Mouse (Mus musculus): Measurements from ENCODE around the gene Smarcd2. TPM values are rescaled to one million over a fixed set of nuclear protein-coding genes. Genes with fewer than 3 reads are reported as not detected.

Gene Smarcd2
- total RNA-seq, 2 experiments from 2014 or later: 13.8 to 14.1 TPM

DNA sequence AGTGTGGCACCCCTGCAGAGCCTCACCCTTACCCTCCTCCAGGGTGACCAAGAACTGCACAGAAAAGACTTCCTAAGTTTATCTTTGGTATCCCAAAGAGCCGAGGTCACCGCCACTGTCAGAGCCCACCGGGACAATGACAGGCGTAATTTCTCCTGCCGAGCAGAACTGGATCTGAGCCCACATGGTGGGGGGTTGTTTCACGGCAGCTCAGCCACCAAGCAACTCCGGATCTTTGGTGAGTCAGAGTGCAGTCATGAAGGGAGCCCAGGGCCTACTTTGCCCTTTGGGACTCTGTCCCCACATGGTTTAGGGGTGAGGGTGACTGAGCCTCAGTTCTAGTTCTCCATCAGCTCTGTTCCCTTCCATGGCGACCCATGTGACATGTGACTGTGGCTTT is 11.4 kb upstream of the Smarcd2 start:
- DNase-seq (ENCODE audit: extremely low spot score in 1 of 2, low spot score in 2 of 2): no peak
- intact Hi-C loops (cut with DNase I): no loop called here

DNA sequence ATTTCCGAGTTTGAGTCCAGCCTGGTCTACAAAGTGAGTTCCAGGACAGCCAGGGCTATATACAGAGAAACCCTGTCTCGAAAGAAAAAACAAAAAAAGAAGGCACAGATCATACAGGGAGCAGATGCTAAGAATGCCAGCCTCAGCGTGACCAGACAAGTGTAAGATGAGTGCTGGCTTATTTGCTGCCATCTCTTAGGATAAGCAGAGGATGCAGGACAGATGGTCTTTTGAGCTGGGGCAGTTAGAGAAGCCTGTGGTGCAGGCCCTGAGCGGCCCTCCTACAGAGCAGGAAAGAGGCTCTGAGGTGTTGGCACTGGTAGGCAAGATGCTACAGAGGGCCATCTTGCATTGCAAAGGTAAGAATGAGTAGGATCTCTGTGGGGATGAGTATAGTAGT is 10.6 kb upstream of the Smarcd2 start:
- DNase-seq (ENCODE audit: extremely low spot score in 1 of 2, low spot score in 2 of 2): no peak
- intact Hi-C loops (cut with DNase I): no loop called here

DNA sequence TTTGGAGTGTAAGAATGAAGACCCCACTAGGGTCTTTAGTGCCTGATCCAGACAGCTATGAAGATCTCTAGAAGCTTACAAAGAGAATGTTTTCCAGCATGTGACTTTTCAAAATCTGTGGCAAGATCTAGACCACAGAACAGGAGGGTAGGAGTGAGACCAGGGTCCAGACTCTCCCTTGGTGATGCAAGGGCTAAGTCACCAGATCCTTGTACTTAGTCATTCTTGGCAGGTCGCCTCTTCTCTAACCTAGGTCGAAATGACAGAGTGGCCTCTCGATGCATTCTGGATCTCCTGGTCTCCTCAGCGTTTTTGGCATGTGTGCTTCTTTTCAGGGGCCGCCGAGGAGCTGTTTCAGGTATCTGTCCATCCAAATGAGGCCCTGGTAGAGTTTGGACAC is 9.7 kb upstream of the Smarcd2 start:
- intact Hi-C loops (cut with DNase I): no loop called here
- no peak for DNase-seq (ENCODE audit: extremely low spot score in 1 of 2, low spot score in 2 of 2)

DNA sequence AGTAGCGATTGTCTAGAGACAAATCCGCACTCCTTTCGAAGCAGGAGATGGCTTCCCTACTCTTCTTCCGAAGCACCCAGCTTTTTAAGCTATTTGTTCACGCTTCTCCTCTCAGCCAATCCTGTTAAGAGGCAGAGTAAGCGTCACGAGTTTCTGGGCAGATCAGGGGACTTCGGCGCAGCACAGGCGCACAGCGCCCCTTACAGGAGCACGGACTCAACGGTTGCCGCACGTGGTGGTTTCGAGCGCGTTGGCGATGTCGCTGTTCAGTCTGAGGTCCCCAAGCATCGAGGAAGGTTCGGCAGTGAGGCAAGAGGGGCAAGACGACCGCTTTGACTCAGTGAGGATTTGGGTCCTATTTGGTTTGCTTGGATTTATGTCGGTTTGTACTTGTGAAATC is 3.7 kb upstream of the Smarcd2 start, which contains the start of gene Tcam1:
Tcam1 (plus strand) TSS at position 219 of the 400 bp plus-strand sequence.
- DNase-seq (ENCODE audit: extremely low spot score in 1 of 2, low spot score in 2 of 2): peak; percentile 90 to 92
- intact Hi-C loops (cut with DNase I): loop anchor here (5.0 kb wide), 1 partner anchor 46 kb away; no protein-coding TSS in a partner anchor

DNA sequence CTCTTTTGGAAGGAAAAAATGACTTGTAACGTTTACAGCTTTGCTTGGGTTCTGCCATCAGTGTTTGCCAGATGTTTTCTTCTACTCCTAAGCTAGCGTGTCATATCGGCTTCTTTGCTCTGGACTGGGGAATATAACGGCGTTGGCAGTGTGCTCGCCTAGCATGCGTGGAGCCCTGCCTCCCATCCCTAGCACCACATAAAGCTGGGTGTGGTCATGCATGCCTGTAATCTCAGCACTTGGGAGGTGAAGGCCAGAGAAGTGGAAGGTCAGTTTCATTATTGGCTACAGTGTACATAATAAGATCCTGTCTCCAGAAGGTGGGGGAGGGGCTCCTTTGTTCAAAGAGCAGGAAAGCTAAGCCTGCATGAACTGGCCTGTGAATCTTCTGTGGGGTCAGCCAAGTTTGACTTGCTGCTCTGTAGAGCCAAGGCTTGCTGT is 2.2 kb upstream of the Smarcd2 start:
- intact Hi-C loops (cut with DNase I): loop anchor here (5.0 kb wide), 1 partner anchor 47 kb away; no protein-coding TSS in a partner anchor
- DNase-seq (ENCODE audit: extremely low spot score in 1 of 2, low spot score in 2 of 2): peak in 1 of 2 experiments; percentile 74

DNA sequence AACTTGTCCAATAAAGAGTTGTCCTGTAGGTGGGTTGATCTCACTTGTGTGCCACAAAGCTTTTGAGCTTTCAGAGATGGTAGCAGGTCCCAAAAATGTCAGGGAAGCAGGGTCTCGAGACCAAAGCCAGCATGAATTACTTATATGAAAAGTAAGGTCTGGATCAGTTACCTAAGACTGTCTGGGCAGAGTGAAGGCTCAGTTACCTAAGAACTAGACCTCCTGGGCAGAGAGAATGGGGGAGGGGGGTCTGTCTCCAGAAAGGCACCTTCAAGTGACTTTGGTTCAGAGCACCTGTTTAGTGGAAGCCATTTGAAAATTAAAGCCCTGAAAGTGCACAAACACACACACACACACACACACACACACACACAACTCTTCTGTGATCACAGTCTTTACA is 1.6 kb upstream of the Smarcd2 start:
- intact Hi-C loops (cut with DNase I): no loop called here
- no peak for DNase-seq (ENCODE audit: extremely low spot score in 1 of 2, low spot score in 2 of 2)

DNA sequence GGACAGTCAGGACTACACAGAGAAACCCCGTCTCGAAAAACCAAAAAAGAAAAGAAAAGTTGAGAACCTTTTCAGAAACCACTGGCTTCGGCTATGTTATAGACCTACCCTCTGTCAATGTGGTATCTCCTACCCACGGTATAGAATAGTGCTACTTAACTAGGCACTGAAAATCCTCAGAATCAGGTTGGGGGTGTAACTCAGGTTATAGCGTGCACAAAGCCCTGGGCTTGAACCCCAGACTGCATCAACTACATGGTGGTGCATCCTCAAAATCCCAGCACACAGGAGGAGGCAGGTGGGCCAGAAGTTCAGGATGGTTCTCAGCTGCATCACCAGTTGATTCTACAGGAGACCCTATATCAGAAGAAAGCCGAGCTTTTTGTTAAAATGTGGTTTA is 1.0 kb upstream of the Smarcd2 start:
- intact Hi-C loops (cut with DNase I): no loop called here
- no peak for DNase-seq (ENCODE audit: extremely low spot score in 1 of 2, low spot score in 2 of 2)

DNA sequence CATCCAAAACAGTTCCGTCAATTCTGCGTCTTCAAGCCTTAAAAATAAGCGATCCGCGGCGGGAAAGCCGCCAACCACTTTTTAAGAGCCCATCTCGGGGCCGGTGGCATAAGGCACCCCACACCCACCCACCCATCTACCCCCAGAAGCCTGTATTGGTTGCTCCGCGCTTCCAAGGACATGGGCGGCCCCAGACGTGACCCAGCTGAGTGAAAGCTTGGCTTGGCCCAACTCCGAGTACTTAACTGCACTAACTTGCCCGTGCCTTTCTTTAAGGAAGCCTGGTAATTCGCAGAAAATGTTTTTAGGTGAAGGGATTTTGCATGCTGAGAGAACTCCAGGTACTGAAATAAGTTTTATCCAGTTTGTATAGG is 526 bp upstream of the Smarcd2 start:
- intact Hi-C loops (cut with DNase I): no loop called here
- no peak for DNase-seq (ENCODE audit: extremely low spot score in 1 of 2, low spot score in 2 of 2)

DNA sequence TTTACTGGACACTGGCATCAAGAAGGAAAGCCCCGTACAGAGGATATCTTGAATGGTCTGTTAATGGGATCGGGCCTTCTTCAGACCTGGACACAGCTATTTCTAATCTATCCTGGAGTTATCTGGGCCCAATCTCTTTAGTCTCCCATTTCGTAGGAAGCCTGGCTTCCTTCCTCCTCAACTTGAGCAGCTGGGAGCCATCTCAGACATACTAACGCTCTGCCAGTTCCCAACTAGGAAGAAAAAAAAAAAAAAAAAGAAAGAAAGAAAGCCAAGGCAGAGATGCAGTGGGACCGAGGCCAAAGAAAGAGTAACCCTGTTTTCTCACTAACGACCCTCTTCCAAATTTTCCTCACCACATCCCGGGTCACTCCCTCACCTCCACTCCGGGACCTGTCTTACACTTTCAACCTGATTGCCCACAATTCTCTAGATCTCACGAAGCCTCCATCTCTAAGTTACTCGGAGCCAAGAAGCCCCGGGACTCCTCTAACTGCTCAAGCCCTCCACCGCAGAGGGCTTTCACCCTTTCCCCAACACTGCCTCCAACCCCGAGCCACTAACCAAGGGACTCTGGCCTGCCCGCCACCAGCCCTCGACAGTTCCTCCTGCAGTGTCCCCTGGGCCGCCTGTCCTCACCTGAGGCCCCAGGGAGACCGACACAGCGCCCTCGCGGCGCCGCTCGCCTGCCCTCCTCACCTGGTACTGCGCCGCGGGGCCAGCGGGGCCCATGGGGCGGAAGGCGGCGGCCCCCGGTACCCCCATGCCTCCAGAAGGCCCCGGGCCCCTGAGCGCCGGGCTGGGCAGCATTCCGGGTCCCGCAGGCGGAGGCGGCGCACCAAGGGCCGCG is 753 bp downstream of the Smarcd2 start:
- DNase-seq (ENCODE audit: extremely low spot score in 1 of 2, low spot score in 2 of 2): peak in 1 of 2 experiments; percentile 63
- intact Hi-C loops (cut with DNase I): no loop called here

DNA sequence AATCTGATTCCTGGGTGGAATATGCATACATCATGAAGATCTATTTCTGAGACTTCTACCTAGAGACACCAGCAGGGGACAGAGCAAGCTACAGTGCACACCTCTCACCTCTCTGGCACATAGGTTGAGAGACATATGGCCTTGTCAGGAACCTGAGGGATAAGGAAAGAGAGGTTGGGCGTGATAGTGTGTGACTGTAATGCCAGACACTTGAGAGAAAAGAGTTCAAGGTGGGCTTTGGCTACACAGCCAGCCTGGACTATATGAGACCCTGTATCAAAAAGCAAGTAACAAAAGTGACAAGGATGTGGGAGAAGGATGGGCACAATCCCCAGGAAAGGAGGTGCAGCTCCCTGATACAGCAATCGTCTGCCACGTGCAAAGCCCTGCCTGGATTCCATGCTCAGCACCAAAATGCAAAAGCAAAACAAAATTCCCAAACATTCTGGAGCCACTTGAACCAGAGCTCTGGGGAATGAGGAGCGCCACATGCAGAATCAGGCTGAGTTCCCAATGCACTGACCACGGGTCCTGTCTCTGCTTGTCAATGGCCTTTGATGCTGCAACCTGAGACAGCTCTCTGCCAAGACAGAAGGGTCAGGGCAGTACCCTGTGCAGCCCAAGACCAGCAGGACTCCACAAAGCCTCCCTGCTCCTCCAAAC is 1.5 kb downstream of the Smarcd2 start:
- peak in 1 of 2 experiments; percentile 21 for DNase-seq (ENCODE audit: extremely low spot score in 1 of 2, low spot score in 2 of 2)
- intact Hi-C loops (cut with DNase I): no loop called here

DNA sequence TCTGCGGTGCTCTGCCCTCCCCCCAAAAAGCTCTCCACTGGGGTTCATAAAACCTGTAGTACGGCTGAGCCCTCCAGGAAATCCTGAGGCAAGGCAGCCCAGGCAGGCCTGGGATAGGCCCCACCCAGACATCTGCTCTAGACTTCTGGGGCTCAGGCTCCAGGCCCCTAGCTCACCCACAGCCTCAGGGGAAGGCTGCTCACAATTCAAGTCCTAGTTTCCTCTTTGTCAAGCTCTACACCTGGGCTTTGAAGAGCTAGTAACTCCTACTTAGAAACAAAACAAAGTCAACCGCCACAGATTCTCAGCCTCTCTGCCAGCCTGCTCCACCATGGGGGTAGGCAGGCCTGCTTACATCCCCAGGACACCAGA is 3.7 kb downstream of the Smarcd2 start:
- intact Hi-C loops (cut with DNase I): no loop called here
- peak in 1 of 2 experiments; percentile 33 for DNase-seq (ENCODE audit: extremely low spot score in 1 of 2, low spot score in 2 of 2)

DNA sequence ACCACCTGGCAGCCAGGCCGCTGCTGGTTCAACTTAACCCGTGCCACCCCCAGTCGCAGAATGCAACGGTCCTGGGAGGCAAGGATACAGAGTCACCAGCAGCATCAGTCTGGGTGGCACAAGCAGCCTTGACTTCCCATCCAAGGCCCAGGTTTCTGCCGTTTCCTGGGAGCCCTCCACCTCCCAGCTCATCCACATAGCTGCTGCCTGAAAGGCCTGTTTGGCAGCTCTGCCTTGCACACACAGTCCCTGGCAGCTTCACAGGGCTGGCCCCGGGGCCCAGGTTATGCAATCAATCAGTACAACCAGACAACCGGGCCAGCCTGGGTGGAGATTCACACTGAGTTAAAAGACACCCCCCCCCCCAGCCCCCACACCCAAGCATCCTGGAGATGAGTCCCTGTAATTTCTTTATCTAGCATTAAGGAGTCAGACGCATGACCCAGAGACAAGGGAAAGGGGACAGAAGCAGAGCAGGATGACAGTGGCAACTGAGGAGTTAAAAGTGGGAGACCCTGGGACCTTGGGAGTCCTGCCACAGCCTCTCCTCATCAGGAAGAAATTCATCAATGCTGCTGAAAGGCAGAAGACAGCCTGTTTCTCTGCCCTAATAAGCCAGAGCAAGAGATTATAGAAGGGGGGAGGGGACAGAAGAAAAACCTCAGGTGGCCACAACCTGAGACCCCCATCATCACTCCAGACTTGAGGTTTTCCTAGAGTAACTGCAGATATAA is 4.3 kb downstream of the Smarcd2 start:
- DNase-seq (ENCODE audit: extremely low spot score in 1 of 2, low spot score in 2 of 2): peak in 1 of 2 experiments; percentile 60
- intact Hi-C loops (cut with DNase I): no loop called here

DNA sequence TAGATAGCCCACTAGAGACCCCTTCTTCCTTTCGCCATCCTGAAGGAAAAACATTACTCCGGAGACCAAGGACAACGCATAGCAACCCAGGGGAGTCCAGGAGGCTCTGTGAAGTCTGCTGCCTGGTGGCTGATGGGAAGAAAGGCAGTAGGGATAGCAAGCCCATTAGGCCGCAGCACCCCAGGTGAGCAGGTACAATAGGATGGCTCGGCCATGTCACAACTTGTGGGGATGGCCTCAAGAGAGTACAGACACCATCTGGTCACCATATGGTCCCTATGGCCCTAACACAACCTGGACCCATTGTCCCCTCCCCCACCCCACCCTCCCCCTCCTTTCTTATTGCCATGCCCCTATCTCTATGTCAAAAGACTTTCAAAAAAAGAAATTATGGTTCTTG is 4.9 kb downstream of the Smarcd2 start:
- intact Hi-C loops (cut with DNase I): no loop called here
- DNase-seq (ENCODE audit: extremely low spot score in 1 of 2, low spot score in 2 of 2): no peak

DNA sequence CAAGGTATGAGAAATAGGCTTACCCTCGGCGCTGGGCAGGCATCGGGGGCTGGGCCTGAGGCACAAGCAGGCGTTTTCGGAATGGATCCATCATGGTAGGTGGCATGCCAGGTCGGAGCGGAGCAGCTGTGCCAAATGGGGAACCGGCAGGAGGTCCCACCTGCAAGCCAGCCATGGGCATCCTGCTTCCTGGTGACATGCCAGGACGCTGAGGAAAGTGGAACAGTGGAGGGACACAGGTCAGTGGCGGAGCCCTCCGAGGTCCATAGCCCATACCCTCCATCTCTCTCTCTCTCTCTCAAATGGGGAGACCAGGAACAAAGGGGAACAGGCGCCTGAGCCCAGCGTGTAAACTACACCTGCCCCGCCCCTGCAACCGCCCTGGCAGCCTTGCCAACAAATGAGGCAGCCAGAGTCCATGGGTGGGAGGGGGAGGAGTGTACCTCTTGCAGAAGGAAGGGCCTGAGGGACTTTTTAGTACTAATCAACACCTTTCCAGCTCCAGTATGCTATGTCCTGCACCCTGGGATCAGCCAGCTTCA is 5.4 kb downstream of the Smarcd2 start:
- intact Hi-C loops (cut with DNase I): no loop called here
- DNase-seq (ENCODE audit: extremely low spot score in 1 of 2, low spot score in 2 of 2): peak in 1 of 2 experiments; percentile 58

DNA sequence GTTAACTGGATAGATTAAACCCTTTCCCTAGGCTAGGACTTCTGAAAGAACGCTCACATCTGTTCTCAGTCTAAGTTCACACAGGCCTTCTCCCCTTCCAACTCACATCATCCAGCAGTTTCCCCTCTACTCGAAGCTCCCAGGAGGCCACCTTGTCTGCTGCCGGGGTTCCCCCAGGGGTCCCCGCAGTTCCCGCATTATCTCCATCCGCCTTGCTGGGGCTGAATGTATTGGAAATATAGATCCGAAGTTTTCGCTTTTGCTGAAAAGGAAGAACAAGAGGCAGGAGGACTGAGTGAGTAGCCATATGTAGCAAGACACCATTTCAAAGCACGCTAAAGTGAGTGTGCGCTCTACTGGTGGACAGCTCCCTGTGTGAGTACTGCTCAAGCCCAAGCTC is 6.3 kb downstream of the Smarcd2 start:
- DNase-seq (ENCODE audit: extremely low spot score in 1 of 2, low spot score in 2 of 2): no peak
- intact Hi-C loops (cut with DNase I): no loop called here

DNA sequence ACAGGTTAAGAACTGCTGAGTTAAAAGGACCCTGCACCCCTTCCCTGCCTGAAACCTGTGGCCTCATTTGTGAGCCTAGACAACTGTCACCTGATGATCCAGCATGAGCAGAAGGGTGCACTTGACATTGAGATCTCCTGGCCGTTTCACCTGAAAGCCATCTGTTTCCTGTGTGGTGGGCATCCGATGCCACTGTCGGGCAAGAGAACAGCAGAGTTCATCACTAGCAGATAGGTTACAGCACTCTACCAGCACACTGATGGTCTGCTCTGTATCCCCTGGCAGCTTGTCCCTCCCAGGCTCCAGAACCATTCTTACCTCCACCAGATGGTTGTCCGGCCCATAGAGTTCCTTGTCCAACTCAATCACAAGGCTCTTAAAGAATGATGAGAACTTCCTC is 7.2 kb downstream of the Smarcd2 start:
- intact Hi-C loops (cut with DNase I): no loop called here
- DNase-seq (ENCODE audit: extremely low spot score in 1 of 2, low spot score in 2 of 2): no peak

DNA sequence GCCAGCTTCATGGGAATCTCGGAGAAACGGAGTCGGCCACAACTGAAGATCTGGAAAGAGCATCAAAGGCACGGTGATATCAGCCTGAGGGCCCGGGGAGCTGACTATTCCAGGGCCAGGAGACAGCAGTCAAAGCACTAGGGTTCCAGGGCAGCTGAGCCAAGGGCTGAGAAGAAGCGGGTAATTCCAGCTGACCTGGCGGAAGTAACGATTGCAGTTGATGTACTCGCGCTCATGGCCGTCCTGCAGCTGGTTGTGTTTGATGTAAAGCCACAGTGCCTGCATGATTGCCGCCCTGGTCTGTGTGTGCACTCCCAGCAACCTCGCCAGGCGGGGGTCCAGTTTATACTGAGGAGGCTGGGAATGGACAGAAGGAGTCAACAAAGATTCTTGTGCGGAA is 7.8 kb downstream of the Smarcd2 start:
- DNase-seq (ENCODE audit: extremely low spot score in 1 of 2, low spot score in 2 of 2): peak in 1 of 2 experiments; percentile 29
- intact Hi-C loops (cut with DNase I): no loop called here

DNA sequence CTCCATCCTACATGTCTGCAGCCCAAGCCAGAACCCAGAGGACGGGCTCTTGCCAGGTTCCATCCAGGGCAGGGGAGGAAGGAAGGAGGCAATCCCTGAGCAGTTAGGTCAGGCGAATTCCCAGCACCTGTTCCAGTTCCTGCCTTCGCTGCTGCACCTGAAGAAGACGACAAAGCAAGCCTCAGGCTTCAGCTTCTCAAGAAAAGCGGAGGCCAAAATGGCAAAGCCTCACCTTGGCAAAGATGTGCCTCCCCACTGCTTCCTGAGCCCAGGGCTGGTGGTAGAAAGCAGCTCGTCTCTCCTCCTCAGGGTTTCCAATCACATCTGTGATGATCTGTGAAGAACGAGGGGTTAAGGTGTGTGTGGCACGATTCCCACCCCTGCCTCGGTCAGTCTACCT is 8.8 kb downstream of the Smarcd2 start:
- intact Hi-C loops (cut with DNase I): no loop called here
- DNase-seq (ENCODE audit: extremely low spot score in 1 of 2, low spot score in 2 of 2): no peak

DNA sequence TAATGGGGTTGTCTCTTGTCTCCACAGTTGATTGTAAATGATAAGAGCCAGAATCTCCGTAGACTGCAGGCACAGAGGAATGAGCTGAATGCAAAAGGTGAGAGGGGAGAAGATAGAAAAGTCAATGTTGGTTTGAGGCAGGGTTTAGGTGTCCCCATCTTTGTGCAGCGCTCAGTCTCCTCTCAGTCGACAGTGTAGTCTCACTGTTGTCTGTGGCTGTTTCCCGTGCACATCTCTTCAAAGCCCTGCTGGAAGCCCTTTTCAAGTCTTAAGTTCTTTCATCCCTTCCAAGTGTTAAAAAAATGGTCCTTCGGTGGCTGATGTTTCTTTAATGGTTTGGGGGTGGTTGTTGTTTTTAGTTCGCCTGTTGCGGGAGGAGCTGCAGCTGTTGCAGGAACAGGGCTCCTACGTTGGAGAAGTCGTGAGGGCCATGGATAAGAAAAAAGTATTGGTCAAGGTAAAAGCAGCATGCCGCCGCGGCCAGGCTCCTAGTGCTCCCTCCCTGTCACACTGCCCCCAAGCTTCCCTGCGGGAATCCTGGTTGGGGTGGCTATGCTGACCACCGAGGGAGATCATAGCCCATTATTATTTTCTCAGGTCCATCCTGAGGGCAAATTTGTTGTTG is 11.8 kb downstream of the Smarcd2 start:
- intact Hi-C loops (cut with DNase I): no loop called here
- no peak for DNase-seq (ENCODE audit: extremely low spot score in 1 of 2, low spot score in 2 of 2)
